Mouse (Mus musculus) liver (tissue): ENCODE results near the gene Tufm.
"Not testable (repeated sequence)": the region's sequence is repeated elsewhere in the genome, so short reads cannot be mapped to it uniquely, and the experiment has no call there.

Experiments used
- DNase-seq: peaks from one replicate; pipeline ENCODE4 v3.0.0-alpha.2; 2020; ENCODE audit warnings: mixed read lengths

Tufm gene

GRCm38 (mm10) chr7:126465246-126466030, 21.7 kb upstream of the Tufm start:
- no peak for DNase-seq

- no peak for DNase-seq
These were observed 21.0 kb upstream of the Tufm start for GRCm38 (mm10) chr7:126466116-126466515.

- no peak for DNase-seq
These were observed 20.5 kb upstream of the Tufm start for GRCm38 (mm10) chr7:126466707-126467106.

- DNase-seq, result peak; percentile 72
These were observed 19.9 kb upstream of the Tufm start for GRCm38 (mm10) chr7:126467271-126467670.

- DNase-seq, result no peak
These were observed 19.1 kb upstream of the Tufm start for GRCm38 (mm10) chr7:126467834-126468627.

- no peak for DNase-seq
These were observed 17.1 kb upstream of the Tufm start for GRCm38 (mm10) chr7:126470077-126470476.

GRCm38 (mm10) chr7:126471361-126471760, 15.8 kb upstream of the Tufm start:
- DNase-seq, result no peak

- no peak for DNase-seq
These were observed 15.3 kb upstream of the Tufm start for GRCm38 (mm10) chr7:126471853-126472252.

- DNase-seq, result peak; percentile 39
These were observed 14.9 kb upstream of the Tufm start for GRCm38 (mm10) chr7:126472306-126472705.

GRCm38 (mm10) chr7:126472713-126473112, 14.4 kb upstream of the Tufm start:
- no peak for DNase-seq

- DNase-seq, result no peak
These were observed 13.6 kb upstream of the Tufm start for GRCm38 (mm10) chr7:126473470-126474086.

- DNase-seq, result peak; percentile 27
These were observed 12.6 kb upstream of the Tufm start for GRCm38 (mm10) chr7:126474486-126474955.

- peak; percentile 89 for DNase-seq
These were observed 12.1 kb upstream of the Tufm start, which contains the start of gene Sh2b1 for GRCm38 (mm10) chr7:126474993-126475581. TSS of gene Sh2b1 (minus strand) at chr7:126475424.

GRCm38 (mm10) chr7:126481699-126482098, 5.5 kb upstream of the Tufm start:
- DNase-seq, result no peak

GRCm38 (mm10) chr7:126482392-126482871, 4.7 kb upstream of the Tufm start:
- peak; percentile 91 for DNase-seq

GRCm38 (mm10) chr7:126487617-126488385, 640 bp downstream of the Tufm start:
- not testable (repeated sequence) for DNase-seq

- no peak for DNase-seq
These were observed 3.8 kb downstream of the Tufm start for GRCm38 (mm10) chr7:126491005-126491404.

GRCm38 (mm10) chr7:126491973-126492372, 4.8 kb downstream of the Tufm start:
- DNase-seq, result no peak

- peak; percentile 22 for DNase-seq
These were observed 7.0 kb downstream of the Tufm start for GRCm38 (mm10) chr7:126494120-126494519.

- DNase-seq, result no peak
These were observed 9.3 kb downstream of the Tufm start for GRCm38 (mm10) chr7:126496475-126496874.

- DNase-seq, result no peak
These were observed 10.8 kb downstream of the Tufm start for GRCm38 (mm10) chr7:126497966-126498365.

- no peak for DNase-seq
These were observed 12.3 kb downstream of the Tufm start for GRCm38 (mm10) chr7:126499416-126499815.
